Comparison of ENCODE assay signal across 9 mouse cellular contexts in genomic region chr15:102105360-102105759, GRCm38 (mm10). TPM values are rescaled to one million over a fixed set of nuclear protein-coding genes. Genes with fewer than 3 reads are reported as not detected.
DNase-seq lines count a peak whose midpoint lies in the region; ATAC-seq lines count a peak whose summit lies in the region.
"Had no signal": no experiment of that assay in that cellular context is flagged by ENCODE, and none has a peak within 500 bp of the region (broad histone marks: within the 10 kb centered on the region; RNA-seq: fewer than 3 reads in every experiment).

No protein-coding gene starts in this region.

- no peak for ATAC-seq in cerebellum, adult (ENCODE audit: insufficient number of reproducible peaks, low FRiP score, low TSS enrichment)

- 66% methylated on average over 5 of the region's 5 CpGs for WGBS in limb, embryonic 10.5 days

- DNase-seq in cerebellum, adult 9-10 months = peak; percentile 27
- peak; percentile 69 for DNase-seq in brain, adult 2 months (ENCODE audit: low read depth, low spot score)
- peak; percentile 88 to 89 for DNase-seq in heart, postnatal 10 days
- no peak for DNase-seq in limb, embryonic 10.5 days (ENCODE audit: low spot score)
- peak; percentile 48 for DNase-seq in urinary bladder, adult 2 months (ENCODE audit: low spot score)
- no peak for DNase-seq in thymus, postnatal 25 days
- no peak for DNase-seq in layer of hippocampus, postnatal 25 days (ENCODE audit: extremely low spot score in 1 of 2, low spot score in 1 of 2)

- peaks cover 83% of the 10 kb centered on the region for H3K4me1 ChIP-seq in limb, embryonic 10.5 days

- peaks cover 31% of the 10 kb centered on the region for H3K36me3 ChIP-seq in limb, embryonic 10.5 days
- H3K36me3 ChIP-seq: midbrain, embryonic 12.5 days had no signal

- intact Hi-C loops in heart, postnatal 10 days (cut with DNase I) = loop anchor here (5.0 kb wide), 1 partner anchor 42 kb away; no protein-coding TSS in a partner anchor

- no peaks in the 10 kb centered on the region for H3K9me3 ChIP-seq in limb, embryonic 10.5 days (replicated peaks)
- H3K9me3 ChIP-seq: midbrain, embryonic 12.5 days had no signal

- H3K27ac ChIP-seq in limb, embryonic 10.5 days = peak overlapping the region; percentile 21; the same call in 1 of the 2 replicates
- H3K27ac ChIP-seq: midbrain, embryonic 12.5 days had no signal

- H3K4me3 ChIP-seq in limb, embryonic 10.5 days = peak overlapping the region; percentile 7; the same call in 1 of the 2 replicates
- H3K4me3 ChIP-seq: midbrain, embryonic 12.5 days had no signal

- peaks cover 22% of the 10 kb centered on the region for H3K27me3 ChIP-seq in limb, embryonic 10.5 days (ENCODE audit: low read depth, poor library complexity, severe bottlenecking)

RNA-seq across cellular contexts. Expression of gene Tns2, which starts 5.1 kb away (rescaled TPM):
- 100 to 1,000 TPM in 1 of 2 experiments, 10 to 100 TPM in 1; 95.1 to 108 TPM for total RNA-seq in heart, postnatal 10 days (2021)
- polyA plus RNA-seq in limb, embryonic 10.5 days (2016; fragmentation: Nextera tagmentation; extraction: Ambion mirVana) = 13.0 and 18.6 TPM in 2 replicates
- 69.2 and 107 TPM in 2 replicates for polyA plus RNA-seq in urinary bladder, adult 2 months (2012; rRNA removed)
- total RNA-seq in layer of hippocampus, postnatal 25 days (2021) = 10 to 100 TPM; 13.3 to 15.0 TPM

RNA-seq across cellular contexts. Expression of gene Spryd3, which starts 30.7 kb away (rescaled TPM):
- total RNA-seq in heart, postnatal 10 days (2021) = 10 to 100 TPM; 19.1 to 22.2 TPM
- 12.6 and 14.6 TPM in 2 replicates for polyA plus RNA-seq in limb, embryonic 10.5 days (2016; fragmentation: Nextera tagmentation; extraction: Ambion mirVana)
- 43.7 and 50.0 TPM in 2 replicates for polyA plus RNA-seq in urinary bladder, adult 2 months (2012; rRNA removed)
- 100 to 1,000 TPM; 149 to 154 TPM for total RNA-seq in layer of hippocampus, postnatal 25 days (2021)

RNA-seq across cellular contexts. Expression of gene Eif4b, which starts 31.8 kb away (rescaled TPM):
- total RNA-seq in heart, postnatal 10 days (2021) = 100 to 1,000 TPM; 149 to 154 TPM
- polyA plus RNA-seq in limb, embryonic 10.5 days (2016; fragmentation: Nextera tagmentation; extraction: Ambion mirVana) = 133 and 140 TPM in 2 replicates
- polyA plus RNA-seq in urinary bladder, adult 2 months (2012; rRNA removed) = 121 and 170 TPM in 2 replicates
- total RNA-seq in layer of hippocampus, postnatal 25 days (2021) = 100 to 1,000 TPM; 182 to 188 TPM

RNA-seq across cellular contexts. Expression of gene Igfbp6, which starts 38.8 kb away (rescaled TPM):
- total RNA-seq in heart, postnatal 10 days (2021) = 10 to 100 TPM; 24.8 to 30.5 TPM
- 0.23 and 0.46 TPM in 2 replicates for polyA plus RNA-seq in limb, embryonic 10.5 days (2016; fragmentation: Nextera tagmentation; extraction: Ambion mirVana)
- 260 TPM in 2 replicates for polyA plus RNA-seq in urinary bladder, adult 2 months (2012; rRNA removed)
- total RNA-seq in layer of hippocampus, postnatal 25 days (2021) = 10 to 100 TPM in 1 of 2 experiments, 1 to 10 TPM in 1; 8.0 to 11.1 TPM

RNA-seq across cellular contexts. Expression of gene Soat2, which starts 45.0 kb away (rescaled TPM):
- total RNA-seq in heart, postnatal 10 days (2021) = under 1 TPM in 1 of 2 experiments, not detected in 1; 0.20 TPM
- polyA plus RNA-seq in limb, embryonic 10.5 days (2016; fragmentation: Nextera tagmentation; extraction: Ambion mirVana) = 0.06 and 0.24 TPM in 2 replicates
- 0.59 and 0.89 TPM in 2 replicates for polyA plus RNA-seq in urinary bladder, adult 2 months (2012; rRNA removed)
- not detected for total RNA-seq in layer of hippocampus, postnatal 25 days (2021)

Comparison
In these comparisons a context has a peak if more than half of its experiments do, and no peak if none do; other contexts are left out.
1. DNase-seq: peak in cerebellum, adult 9-10 months (single experiment), brain, adult 2 months (single experiment), heart, postnatal 10 days (2 of 2) and urinary bladder, adult 2 months (single experiment); none in limb, embryonic 10.5 days (single experiment), thymus, postnatal 25 days (single experiment) and layer of hippocampus, postnatal 25 days (0 of 2).
2. RNA of gene Tns2, which starts 5.1 kb away (total RNA-seq): 95.1 to 108 TPM in heart, postnatal 10 days; 13.3 to 15.0 TPM in layer of hippocampus, postnatal 25 days; every median in the first group is over 4 times any median in the second.
3. RNA of gene Spryd3, which starts 30.7 kb away (total RNA-seq): 149 to 154 TPM in layer of hippocampus, postnatal 25 days; 19.1 to 22.2 TPM in heart, postnatal 10 days; every median in the first group is over 4 times any median in the second.